Mouse (Mus musculus): ENCODE results near the gene Ppfia1.
A peak's percentile ranks its signal among the peaks of the same experiment; 100 is the strongest.

The Ppfia1 gene

DNA sequence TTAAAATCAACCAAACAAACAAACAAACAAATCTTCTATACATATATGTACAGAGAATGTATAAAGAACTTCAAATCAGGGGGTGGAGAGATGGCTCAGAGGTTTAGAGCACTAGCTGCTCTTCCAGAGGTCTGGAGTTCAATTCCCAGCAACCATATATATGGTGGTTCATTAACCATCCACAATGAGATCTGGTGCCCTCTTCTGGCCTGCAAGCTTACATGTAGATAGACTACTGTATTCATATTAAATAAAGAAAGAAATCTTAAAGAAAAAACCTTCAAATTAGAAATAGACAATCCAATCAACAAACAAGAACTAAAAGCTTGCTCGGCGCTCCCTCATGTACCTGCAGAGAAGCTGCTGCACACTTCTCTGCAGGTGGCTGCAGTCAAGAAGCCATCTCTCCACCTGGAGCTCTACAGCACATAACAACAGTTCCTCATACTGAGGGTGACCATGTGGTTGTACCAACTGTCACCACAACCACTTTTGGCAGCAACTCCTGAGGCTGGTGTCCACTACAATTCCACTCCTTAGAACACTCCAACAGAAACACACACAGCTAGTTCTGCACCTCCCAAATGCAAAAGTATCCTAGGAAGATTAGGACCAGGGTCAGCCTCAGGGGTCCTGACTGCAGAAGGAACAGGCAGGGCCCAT lies 3.5 kb downstream of the Ppfia1 start:
- DNase-seq (ENCODE audit: low spot score in 2 of 2): no peak

DNA sequence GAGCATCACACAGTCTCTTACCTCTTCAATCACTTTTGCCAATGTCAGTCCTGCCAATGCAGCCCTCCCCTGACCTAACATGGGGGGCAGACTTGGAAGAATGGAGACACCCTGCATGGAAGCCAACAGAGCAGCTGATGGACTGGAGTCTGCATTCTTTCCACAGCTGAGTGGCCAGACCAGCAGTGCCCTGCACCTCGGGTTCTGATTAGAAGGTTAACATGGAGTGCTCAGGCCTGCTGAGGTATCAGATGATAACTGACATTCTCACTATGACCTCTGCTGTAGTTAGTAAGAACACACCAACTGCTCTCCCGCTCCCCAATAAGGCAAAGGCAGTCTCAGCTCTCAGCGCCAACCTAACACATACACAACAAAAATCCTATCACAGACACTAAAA lies 8.3 kb downstream of the Ppfia1 start:
- no peak for DNase-seq (ENCODE audit: low spot score in 2 of 2)

GRCm38 (mm10) chr7:144541351-144541750 lies 12.2 kb downstream of the Ppfia1 start:
- DNase-seq (ENCODE audit: low spot score in 2 of 2): no peak

GRCm38 (mm10) chr7:144539146-144539545 lies 14.4 kb downstream of the Ppfia1 start:
- DNase-seq (ENCODE audit: low spot score in 2 of 2): peak in 1 of 2 experiments; percentile 24

DNA sequence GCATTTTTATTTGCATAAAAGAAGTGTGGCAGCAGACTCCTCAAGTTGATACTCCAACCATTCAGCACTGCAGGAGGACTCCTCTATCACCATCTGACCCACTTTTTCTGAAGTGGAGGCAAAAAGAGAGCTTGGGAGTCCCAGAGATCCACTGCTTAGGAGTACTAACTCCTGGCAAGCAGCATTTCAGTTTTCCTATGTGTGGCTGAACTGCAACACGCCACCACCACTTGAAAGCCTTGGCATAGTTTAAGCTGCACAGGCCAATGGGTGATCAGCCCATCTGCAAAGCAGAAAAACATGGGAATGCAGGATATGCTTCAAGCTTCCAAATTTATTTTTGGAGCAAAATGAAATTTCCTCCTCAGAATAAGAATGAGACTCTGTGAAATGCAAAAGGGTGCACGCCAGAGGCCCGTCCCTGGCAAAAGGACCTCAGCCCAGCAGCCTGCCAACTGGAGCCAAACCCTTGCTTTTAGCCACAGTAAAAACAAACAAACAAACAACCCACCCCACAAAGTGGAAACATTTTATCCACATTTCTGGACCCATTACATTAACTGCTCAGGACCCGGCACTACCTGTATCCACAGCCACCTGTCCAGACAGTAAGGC lies 15.4 kb downstream of the Ppfia1 start:
- DNase-seq (ENCODE audit: low spot score in 2 of 2): no peak

DNA sequence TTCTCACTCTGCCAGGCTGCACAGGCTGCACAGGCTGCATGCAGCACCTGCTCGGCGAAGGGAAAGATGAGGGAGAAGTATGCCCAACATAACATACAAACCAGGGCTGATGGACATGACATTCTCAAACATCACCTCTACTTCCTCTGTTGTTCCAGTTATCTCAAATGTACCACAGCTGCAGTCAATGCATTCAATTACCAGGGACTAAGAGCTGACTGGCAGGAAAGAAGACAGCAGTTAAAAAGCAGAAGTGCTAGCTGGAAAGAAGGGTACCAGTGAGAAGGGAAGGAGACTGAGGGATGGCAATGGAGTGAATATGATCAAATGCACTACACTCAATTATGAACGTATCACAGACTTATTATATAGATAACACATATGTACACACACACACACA lies 17.2 kb downstream of the Ppfia1 start:
- DNase-seq (ENCODE audit: low spot score in 2 of 2): no peak

GRCm38 (mm10) chr7:144534773-144535172 lies 18.8 kb downstream of the Ppfia1 start:
- DNase-seq (ENCODE audit: low spot score in 2 of 2): no peak

- DNase-seq (ENCODE audit: low spot score in 2 of 2): no peak
These were observed 21.7 kb downstream of the Ppfia1 start for GRCm38 (mm10) chr7:144531585-144532378.

GRCm38 (mm10) chr7:144529851-144530250 lies 23.7 kb downstream of the Ppfia1 start:
- DNase-seq (ENCODE audit: low spot score in 2 of 2): no peak

- no peak for DNase-seq (ENCODE audit: low spot score in 2 of 2)
These were observed 25.8 kb downstream of the Ppfia1 start for GRCm38 (mm10) chr7:144527723-144528221.

- no peak for DNase-seq (ENCODE audit: low spot score in 2 of 2)
These were observed 26.9 kb downstream of the Ppfia1 start for GRCm38 (mm10) chr7:144526649-144527048.

DNA sequence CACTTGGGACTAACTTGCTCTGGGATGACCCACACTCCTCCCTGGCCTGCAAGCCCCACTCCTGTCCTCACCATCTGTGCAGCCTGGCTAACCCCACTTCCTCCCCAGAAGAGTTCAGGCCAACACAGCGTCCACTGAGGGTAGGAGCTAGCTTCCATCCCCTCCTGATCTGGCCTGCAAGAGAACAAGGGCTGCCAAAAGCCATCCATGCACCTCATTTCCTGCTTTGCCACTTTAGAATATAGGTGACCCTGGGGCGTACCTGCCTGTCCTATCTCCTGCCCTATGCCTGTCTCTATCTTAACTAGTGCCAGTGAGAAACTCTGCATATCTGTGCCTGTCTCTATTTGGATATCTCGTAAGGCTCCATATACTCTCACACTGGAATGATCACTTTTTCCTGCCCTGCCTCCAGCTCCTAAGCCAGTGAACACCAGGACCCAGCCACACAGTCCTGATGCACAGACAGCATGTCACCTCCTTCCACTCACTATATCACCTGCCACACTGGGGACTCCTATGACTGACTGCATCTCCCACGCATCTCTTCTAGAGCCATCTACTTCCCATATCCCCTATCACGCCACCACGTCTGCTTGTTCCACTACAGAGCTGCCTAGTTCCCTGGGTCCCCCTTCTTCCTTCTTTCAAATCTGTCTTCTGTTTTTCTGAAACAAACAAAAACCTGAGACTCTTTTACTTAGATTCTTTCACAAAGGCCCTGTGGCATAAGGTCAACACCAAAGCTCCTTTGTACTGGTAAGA lies 28.9 kb downstream of the Ppfia1 start:
- no peak for DNase-seq (ENCODE audit: low spot score in 2 of 2)

DNA sequence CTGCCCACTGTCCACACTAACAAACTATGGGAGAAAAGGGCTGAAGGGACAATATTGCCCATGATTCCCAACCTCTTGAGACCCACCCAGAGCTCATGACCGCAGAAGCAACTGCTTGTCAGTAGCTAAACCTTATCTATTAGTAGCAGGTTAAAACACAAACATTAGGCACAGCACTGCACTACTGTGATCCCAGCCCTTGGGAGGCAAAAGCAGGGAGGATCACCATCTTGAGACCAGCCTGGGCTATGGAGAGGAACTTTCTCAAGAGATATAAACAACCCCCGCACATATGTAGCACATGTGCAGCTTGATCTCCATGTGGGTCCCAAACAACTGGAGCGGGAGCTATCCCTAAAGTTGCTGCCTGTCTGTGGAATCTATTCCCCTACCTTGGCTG lies 30.1 kb downstream of the Ppfia1 start:
- peak; percentile 57 to 66 for DNase-seq (ENCODE audit: low spot score in 2 of 2)

GRCm38 (mm10) chr7:144521927-144522326 lies 31.6 kb downstream of the Ppfia1 start:
- DNase-seq (ENCODE audit: low spot score in 2 of 2): no peak

- no peak for DNase-seq (ENCODE audit: low spot score in 2 of 2)
These were observed 33.7 kb downstream of the Ppfia1 start for GRCm38 (mm10) chr7:144519852-144520251.

DNA sequence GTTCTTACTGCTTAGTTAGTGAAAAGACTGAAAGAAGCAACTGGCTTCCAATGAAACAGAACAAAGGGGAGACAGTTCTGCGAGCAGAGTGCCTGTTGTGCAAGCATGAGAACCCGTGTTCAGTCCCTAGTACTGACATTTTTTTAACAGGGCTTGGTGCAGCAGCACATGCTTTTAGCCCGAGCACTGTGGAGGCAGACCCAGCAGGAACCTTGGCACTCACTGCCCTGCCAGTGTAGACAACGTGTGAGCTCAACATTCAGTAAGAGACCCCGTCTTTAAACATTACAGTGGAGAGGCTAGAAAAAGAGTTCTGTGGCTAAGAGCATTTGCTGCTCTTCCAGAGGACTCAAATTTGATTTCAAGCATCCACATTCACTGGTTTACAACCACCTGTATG lies 36.8 kb downstream of the Ppfia1 start:
- DNase-seq (ENCODE audit: low spot score in 2 of 2): no peak

- no peak for DNase-seq (ENCODE audit: low spot score in 2 of 2)
These were observed 44.4 kb downstream of the Ppfia1 start for GRCm38 (mm10) chr7:144509090-144509489.

DNA sequence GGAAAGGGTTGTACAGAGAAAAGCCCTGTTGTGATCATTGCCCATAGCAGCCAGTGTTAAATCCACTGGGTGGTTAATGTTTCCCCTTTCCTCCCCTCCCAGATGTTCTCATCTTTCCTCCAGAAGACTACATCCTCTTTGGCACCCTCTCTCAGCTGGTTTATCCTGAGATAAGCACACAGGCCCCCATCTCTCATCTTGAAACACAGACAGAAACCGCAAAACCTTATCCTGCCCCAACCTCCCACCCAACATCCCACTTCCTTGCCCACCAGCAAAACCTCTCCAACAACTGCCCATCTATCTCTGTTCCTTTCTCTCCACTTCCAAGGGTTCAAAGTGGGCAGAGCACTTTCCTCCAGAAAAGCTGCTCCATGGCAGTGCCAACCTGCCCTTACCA lies 46.7 kb downstream of the Ppfia1 start:
- no peak for DNase-seq (ENCODE audit: low spot score in 2 of 2)

DNA sequence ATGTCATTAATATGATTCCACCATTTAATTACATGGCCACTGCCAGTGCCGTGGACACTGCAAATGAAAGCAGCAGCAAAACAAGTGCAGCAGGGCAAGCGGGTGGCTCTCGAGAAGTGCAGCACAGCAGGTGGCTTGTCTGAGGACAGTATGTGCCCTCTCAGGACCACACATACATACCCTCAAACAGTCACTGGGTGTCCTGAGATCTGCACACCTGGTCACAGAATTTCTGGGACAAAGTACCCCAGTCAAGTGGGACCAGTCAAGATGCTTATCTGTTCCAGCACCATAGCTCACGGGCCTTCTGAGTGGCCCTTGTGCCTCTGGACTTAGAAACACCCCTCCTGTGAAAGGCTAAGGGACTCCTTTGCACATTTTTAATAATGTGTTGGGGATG lies 49.6 kb downstream of the Ppfia1 start:
- no peak for DNase-seq (ENCODE audit: low spot score in 2 of 2)

GRCm38 (mm10) chr7:144492931-144493330 lies 60.6 kb downstream of the Ppfia1 start:
- DNase-seq (ENCODE audit: low spot score in 2 of 2): no peak

- DNase-seq (ENCODE audit: low spot score in 2 of 2): no peak
These were observed 63.2 kb downstream of the Ppfia1 start for GRCm38 (mm10) chr7:144490201-144490873.
